Mouse (Mus musculus) heart, adult 2 months (tissue): ENCODE measurements around the gene 1110008P14Rik. TPM values are rescaled to one million over a fixed set of nuclear protein-coding genes. Genes with fewer than 3 reads are reported as not detected.
"Not testable (repeated sequence)": the region's sequence is repeated elsewhere in the genome, so short reads cannot be mapped to it uniquely, and the experiment has no call there.

Experiments used
- DNase-seq, 2 experiments: peaks; one replicate each; pipeline ENCODE4 v3.0.0; 2021
- H3K27ac ChIP-seq: fragments of 200-600 bp; 2 replicates; pipeline ENCODE4 v1.8.1; 2022
- H3K27me3 ChIP-seq: fragments of 200-500 bp; 2 replicates; pipeline ENCODE4 v1.6.1; 2012; ENCODE audit warnings: mild to moderate bottlenecking, low read length, inconsistent platforms, mixed read lengths; ENCODE audit not compliant: control insufficient read depth, insufficient read depth
- H3K36me3 ChIP-seq: fragments of 200-500 bp; 2 replicates; pipeline ENCODE4 v1.6.1; 2012; ENCODE audit warnings: low read length, inconsistent platforms; ENCODE audit not compliant: control insufficient read depth, insufficient read depth
- H3K4me1 ChIP-seq: fragments of 200-500 bp; 2 replicates; pipeline ENCODE4 v1.6.1; 2011; ENCODE audit warnings: low read length; ENCODE audit not compliant: control insufficient read depth, insufficient read depth
- H3K4me3 ChIP-seq: fragments of 200-600 bp; 2 replicates; pipeline ENCODE4 v1.8.1; 2022
- H3K79me2 ChIP-seq: fragments of 200-500 bp; replicated peaks from 2 replicates; pipeline ENCODE4 v1.6.1; 2012; ENCODE audit warnings: mild to moderate bottlenecking, inconsistent platforms, low read length, moderate library complexity, mixed read lengths; ENCODE audit not compliant: control insufficient read depth, insufficient read depth
- H3K9ac ChIP-seq: fragments of 200-500 bp; 2 replicates; pipeline ENCODE4 v1.6.1; 2012; ENCODE audit warnings: low read depth, mild to moderate bottlenecking, control low read depth, inconsistent platforms, low read length, mixed read lengths
- CTCF ChIP-seq: fragments of 200-600 bp; IDR thresholded peaks from 2 replicates; pipeline ENCODE4 v1.8.1; 2022; ENCODE audit warnings: antibody characterized with exemption, mild to moderate bottlenecking, moderate library complexity
- EP300 ChIP-seq: fragments of 200-500 bp; IDR thresholded peaks from 2 replicates; pipeline ENCODE4 v1.6.1; 2011; ENCODE audit warnings: low read depth, low read length, control low read depth; ENCODE audit not compliant: insufficient read depth
- POLR2A ChIP-seq: fragments of 200-500 bp; IDR thresholded peaks from 2 replicates; pipeline ENCODE4 v1.6.1; 2011; ENCODE audit warnings: mild to moderate bottlenecking, low read depth, low read length, control low read depth; ENCODE audit not compliant: insufficient read depth
- WGBS: fragments of 180-500 bp; shearing (Covaris S2); methylation state at CpG from one replicate; pipeline ENCODE4 v1.1.7; 2018; 5-methylcytosine and 5-hydroxymethylcytosine counted together
- intact Hi-C: fragments of 180-260 bp; cut with DNase I; formaldehyde crosslinking; loops from one replicate; pipeline ENCODE4 v1.15.1; 2025
- polyA plus RNA-seq: library from polyadenylated mRNA; depleted of rRNA; stranded (reverse); fragments of >200 nt; gene quantifications from 2 replicates; pipeline ENCODE4 v1.2.3, GENCODE M21; 2012
- total RNA-seq, 2 experiments: library from RNA; stranded (reverse); gene quantifications; 2 replicates each; pipeline ENCODE4 v1.2.3; 2021

1110008P14Rik gene
- total and polyA plus RNA-seq, 3 experiments = 39.6 to 129 (median 44.8) TPM

DNA sequence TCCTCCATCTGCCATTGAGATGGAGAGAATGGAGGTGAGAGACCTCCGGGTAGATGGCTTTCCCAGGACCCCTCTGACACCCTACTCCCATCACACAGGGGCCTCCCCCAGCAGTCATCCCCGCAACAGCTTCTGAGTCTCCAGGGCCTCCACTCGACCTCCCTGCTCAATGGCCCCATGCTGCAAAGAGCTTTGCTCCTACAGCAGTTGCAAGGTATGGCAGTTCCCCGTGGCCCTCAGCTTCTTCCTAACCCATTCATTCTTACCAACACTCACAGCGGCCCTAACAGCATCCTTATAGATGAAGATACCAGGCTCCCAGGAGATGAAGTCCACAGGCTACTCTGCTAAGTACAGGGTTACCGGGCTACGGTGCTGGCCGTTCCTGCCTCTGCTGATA is 17.6 kb downstream of the 1110008P14Rik start:
- Histone ChIP-seq H3K4me3 (no peak overlapping the region; the same call in 1 of the 2 replicates), H3K27me3 (no peaks in the 10 kb centered on the region), H3K27ac (no peak overlapping the region), H3K36me3 (no peaks in the 10 kb centered on the region), H3K9ac (no peak overlapping the region), H3K79me2 (no peaks in the 10 kb centered on the region), H3K4me1 (peaks cover 1% of the 10 kb centered on the region; the same call in 1 of the 2 replicates)
- intact Hi-C loops = no loop called here
- whole genome bisulfite sequencing = 83% methylated on average over 8 of the region's 8 CpGs
- no peak for DNase-seq
- TF ChIP-seq CTCF (no peak), POLR2A (no peak), EP300 (no peak)

DNA sequence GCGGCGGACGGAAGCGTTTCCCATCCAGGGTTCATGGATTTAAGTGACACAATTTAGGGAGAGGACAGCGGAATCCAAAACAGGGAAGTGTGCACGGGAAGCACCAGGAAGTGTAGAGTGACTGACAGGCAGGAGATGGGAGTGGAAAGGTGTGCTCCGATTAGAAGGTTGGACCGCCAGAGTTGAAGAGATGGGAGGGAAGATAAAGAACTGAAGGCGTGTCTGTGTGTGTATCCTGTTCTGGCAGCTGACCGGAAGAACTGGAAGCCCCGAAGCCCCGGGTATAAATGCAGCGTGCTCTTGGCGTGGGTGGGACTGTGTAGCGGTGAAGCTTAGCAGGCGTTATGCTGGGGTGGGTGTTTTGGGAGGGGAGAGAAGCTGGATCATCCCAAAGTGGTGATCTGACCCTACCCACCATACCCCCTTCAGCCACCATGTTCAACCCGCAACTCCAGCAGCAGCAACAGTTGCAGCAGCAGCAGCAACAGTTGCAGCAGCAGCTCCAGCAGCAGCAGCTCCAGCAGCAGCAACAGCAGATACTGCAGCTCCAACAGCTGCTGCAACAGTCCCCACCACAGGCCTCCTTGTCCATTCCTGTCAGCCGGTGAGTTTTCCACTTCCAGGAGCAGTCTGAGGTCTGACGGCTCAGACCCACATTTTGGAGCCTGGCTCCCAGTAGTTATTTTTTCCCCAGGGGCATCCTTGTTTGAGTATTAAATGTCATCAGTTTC is 18.2 kb downstream of the 1110008P14Rik start:
- Histone ChIP-seq H3K79me2 (no peaks in the 10 kb centered on the region), H3K27me3 (no peaks in the 10 kb centered on the region), H3K4me3 (peak overlapping the region; percentile 65), H3K27ac (peak overlapping the region; percentile 83), H3K36me3 (no peaks in the 10 kb centered on the region), H3K9ac (peak overlapping the region; percentile 77), H3K4me1 (peaks cover 1% of the 10 kb centered on the region; the same call in 1 of the 2 replicates)
- no peak for DNase-seq
- peak; percentile 8; the same call in 1 of the 2 replicates for TF ChIP-seq EP300
- no peak for TF ChIP-seq POLR2A
- 7% methylated on average over 19 of the region's 19 CpGs for WGBS
- intact Hi-C loops = loop anchor here (1.0 kb wide), 2 partner anchors 18 to 32 kb away; partner anchors contain the start of genes 1110008P14Rik and Ptges2

DNA sequence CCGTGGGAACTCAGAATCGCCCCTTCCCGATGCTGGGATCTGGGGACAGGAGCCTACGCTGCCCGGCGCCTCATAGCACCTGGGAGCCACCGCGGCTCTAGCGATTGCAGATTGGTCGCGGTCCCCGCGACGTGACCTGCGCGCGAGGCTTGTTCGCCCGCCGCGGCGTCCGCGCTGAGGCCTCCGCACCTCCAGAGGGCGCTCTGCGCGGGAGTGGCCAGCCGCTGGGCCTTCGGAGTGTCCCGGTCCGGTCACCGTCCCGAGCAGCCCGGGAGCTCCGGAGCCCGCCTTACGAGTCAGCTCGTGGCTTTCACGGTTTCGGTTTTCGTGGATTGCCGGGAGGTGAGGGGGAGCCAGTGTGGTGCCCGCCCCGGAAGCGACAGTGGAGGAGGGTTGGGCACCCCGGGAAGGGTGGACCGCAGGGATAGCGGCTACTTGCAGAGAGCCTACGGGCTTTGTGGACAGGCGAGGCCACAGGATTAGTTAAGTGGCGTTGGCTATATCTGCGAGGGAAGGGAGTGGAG is 18.9 kb downstream of the 1110008P14Rik start:
- peaks cover 1% of the 10 kb centered on the region; the same call in 1 of the 2 replicates for H3K4me1 ChIP-seq
- no peaks in the 10 kb centered on the region for H3K27me3 ChIP-seq
- no peaks in the 10 kb centered on the region for H3K79me2 ChIP-seq
- H3K27ac ChIP-seq = peak overlapping the region; percentile 83
- TF ChIP-seq POLR2A = peak; percentile 76
- no peak for TF ChIP-seq CTCF
- TF ChIP-seq EP300 = 0 out of 2 replicates have a peak, but pooled peaks have one; percentile 35
- H3K36me3 ChIP-seq = no peaks in the 10 kb centered on the region
- under 1% methylated on average over 53 of the region's 53 CpGs for WGBS
- H3K4me3 ChIP-seq = peak overlapping the region; percentile 65
- intact Hi-C loops = loop anchor here (1.0 kb wide), 2 partner anchors 18 to 32 kb away; partner anchors contain the start of genes 1110008P14Rik and Ptges2
- H3K9ac ChIP-seq = peak overlapping the region; percentile 77
- DNase-seq = peak; percentile 95 to 98

DNA sequence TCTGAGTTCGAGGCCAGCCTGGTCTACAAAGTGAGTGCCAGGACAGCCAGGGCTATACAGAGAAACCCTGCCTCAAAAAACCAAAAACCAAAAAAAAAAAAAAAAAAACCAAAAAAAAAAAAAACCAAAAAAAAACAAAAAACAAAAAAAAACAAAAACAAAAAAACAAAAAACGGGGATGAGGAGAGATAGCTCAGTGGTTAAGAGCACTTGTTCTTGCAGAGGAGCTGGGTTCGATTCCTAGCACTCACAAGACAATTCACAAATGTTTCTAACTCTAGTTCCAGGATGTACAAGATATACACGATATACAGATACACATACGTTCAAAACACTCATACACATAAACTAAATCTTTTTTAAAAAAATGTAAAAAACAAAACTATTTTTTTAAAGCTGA is 19.5 kb downstream of the 1110008P14Rik start:
- intact Hi-C loops, H3K4me1 ChIP-seq, DNase-seq, H3K36me3 ChIP-seq, H3K27me3 ChIP-seq, H3K79me2 ChIP-seq: not testable (repeated sequence)
- WGBS = 21% methylated on average over 5 of the region's 5 CpGs
- Histone ChIP-seq H3K4me3 (peak overlapping the region; percentile 65), H3K27ac (peak overlapping the region; percentile 83), H3K9ac (peak overlapping the region; percentile 77)

DNA sequence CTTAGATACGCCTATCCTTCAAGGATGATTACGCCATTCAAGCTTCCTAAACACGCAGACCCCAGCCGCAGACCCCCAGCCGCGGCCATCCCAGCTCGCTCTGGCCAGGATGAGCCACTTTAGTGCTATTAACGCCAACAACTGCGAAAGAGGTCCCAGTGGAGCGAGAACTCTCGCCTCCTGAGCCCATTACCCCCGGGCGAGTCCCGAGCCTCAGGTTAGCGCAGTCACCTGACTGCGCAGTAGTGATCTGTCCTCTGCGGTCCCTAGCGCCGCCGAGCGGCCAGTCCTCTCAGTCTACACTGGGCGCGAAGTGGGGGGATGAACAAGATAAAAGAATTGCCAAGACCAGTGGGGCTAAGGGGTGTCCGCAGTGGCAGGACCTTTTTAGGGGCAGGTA is 20.3 kb downstream of the 1110008P14Rik start:
- no peak for TF ChIP-seq EP300
- peak; percentile 75 for TF ChIP-seq CTCF
- TF ChIP-seq POLR2A = peak; percentile 53; the same call in 1 of the 2 replicates
- DNase-seq = peak; percentile 78 to 80
- no peaks in the 10 kb centered on the region for H3K36me3 ChIP-seq
- no peaks in the 10 kb centered on the region for H3K27me3 ChIP-seq
- WGBS = 4% methylated on average over 24 of the region's 24 CpGs
- no peaks in the 10 kb centered on the region for H3K79me2 ChIP-seq
- peak overlapping the region; percentile 87 for H3K27ac ChIP-seq
- intact Hi-C loops = no loop called here
- H3K4me3 ChIP-seq = peak overlapping the region; percentile 42
- H3K9ac ChIP-seq = peak overlapping the region; percentile 89
- H3K4me1 ChIP-seq = peaks cover 1% of the 10 kb centered on the region; the same call in 1 of the 2 replicates

DNA sequence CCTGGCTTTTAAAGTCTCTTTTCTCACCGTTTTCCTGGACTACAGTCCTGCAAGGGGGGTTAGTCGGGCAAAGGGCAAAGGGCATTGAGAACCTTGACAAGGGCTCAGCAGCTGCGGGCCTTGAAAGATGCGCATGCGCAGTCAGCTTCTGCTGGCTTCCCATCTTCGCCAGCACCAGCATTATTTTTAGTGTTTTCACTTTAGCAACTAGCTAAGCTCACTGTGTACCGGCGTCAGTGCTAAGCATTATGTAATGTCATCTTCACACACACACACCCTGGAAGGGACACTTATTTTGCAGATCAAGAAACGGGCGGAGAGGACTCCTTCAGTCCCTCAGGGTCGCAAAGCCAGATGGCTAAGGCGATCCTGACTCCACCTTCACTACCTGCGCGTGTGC is 21.0 kb downstream of the 1110008P14Rik start:
- 12% methylated on average over 14 of the region's 14 CpGs for WGBS
- no peak for TF ChIP-seq CTCF
- TF ChIP-seq POLR2A = peak; percentile 71
- 0 out of 2 replicates have a peak, but pooled peaks have one; percentile 27 for TF ChIP-seq EP300
- Histone ChIP-seq H3K27ac (peak overlapping the region; percentile 87), H3K27me3 (no peaks in the 10 kb centered on the region), H3K79me2 (no peaks in the 10 kb centered on the region), H3K4me3 (peak overlapping the region; percentile 42), H3K9ac (peak overlapping the region; percentile 53), H3K36me3 (no peaks in the 10 kb centered on the region), H3K4me1 (peaks cover 1% of the 10 kb centered on the region; the same call in 1 of the 2 replicates)
- DNase-seq = peak; percentile 79 to 87
- intact Hi-C loops = no loop called here
